Mouse (Mus musculus): ENCODE data around the gene Gm17416.

Gm17416 gene

GRCm38 (mm10) chr2:152569038-152569437 lies at the start of gene Gm17416:
TSS of gene Gm17416 (plus strand) at chr2:152569338.
- no peak for DNase-seq (ENCODE audit: low read depth in 1 of 2, low spot score in 2 of 2)

- no peak for DNase-seq (ENCODE audit: low read depth in 1 of 2, low spot score in 2 of 2)
Observed at GRCm38 (mm10) chr2:152539944-152540710, 29.0 kb upstream of the Gm17416 start, which contains the start of gene Defb29. TSS of gene Defb29 (minus strand) at chr2:152540098.

- DNase-seq (ENCODE audit: low read depth in 1 of 2, low spot score in 2 of 2), result peak; percentile 3 to 16
Observed at GRCm38 (mm10) chr2:152541979-152542378, 27.2 kb upstream of the Gm17416 start.

GRCm38 (mm10) chr2:152542897-152543296 lies 26.2 kb upstream of the Gm17416 start:
- no peak for DNase-seq (ENCODE audit: low read depth in 1 of 2, low spot score in 2 of 2)

GRCm38 (mm10) chr2:152543478-152543877 lies 25.7 kb upstream of the Gm17416 start:
- no peak for DNase-seq (ENCODE audit: low read depth in 1 of 2, low spot score in 2 of 2)

- DNase-seq (ENCODE audit: low read depth in 1 of 2, low spot score in 2 of 2), result no peak
Observed at GRCm38 (mm10) chr2:152544691-152545090, 24.4 kb upstream of the Gm17416 start.

GRCm38 (mm10) chr2:152548124-152548523 lies 21.0 kb upstream of the Gm17416 start:
- DNase-seq (ENCODE audit: low read depth in 1 of 2, low spot score in 2 of 2), result no peak

- no peak for DNase-seq (ENCODE audit: low read depth in 1 of 2, low spot score in 2 of 2)
Observed at GRCm38 (mm10) chr2:152553774-152554423, 15.2 kb upstream of the Gm17416 start.

GRCm38 (mm10) chr2:152556655-152557054 lies 12.5 kb upstream of the Gm17416 start:
- no peak for DNase-seq (ENCODE audit: low read depth in 1 of 2, low spot score in 2 of 2)

GRCm38 (mm10) chr2:152569881-152570280 lies 743 bp downstream of the Gm17416 start:
- no peak for DNase-seq (ENCODE audit: low read depth in 1 of 2, low spot score in 2 of 2)

- DNase-seq (ENCODE audit: low read depth in 1 of 2, low spot score in 2 of 2), result no peak
Observed at GRCm38 (mm10) chr2:152570313-152570712, 1.2 kb downstream of the Gm17416 start.

GRCm38 (mm10) chr2:152572114-152572794 lies 3.1 kb downstream of the Gm17416 start, which contains the start of gene Defb21:
TSS of gene Defb21 (plus strand) at chr2:152572744.
- DNase-seq (ENCODE audit: low read depth in 1 of 2, low spot score in 2 of 2), result no peak

GRCm38 (mm10) chr2:152573484-152573883 lies 4.3 kb downstream of the Gm17416 start:
- DNase-seq (ENCODE audit: low read depth in 1 of 2, low spot score in 2 of 2), result no peak

GRCm38 (mm10) chr2:152580107-152580506 lies 11.0 kb downstream of the Gm17416 start, which contains the start of gene Defb19:
TSS of gene Defb19 (minus strand) at chr2:152580312.
- DNase-seq (ENCODE audit: low read depth in 1 of 2, low spot score in 2 of 2), result no peak

- DNase-seq (ENCODE audit: low read depth in 1 of 2, low spot score in 2 of 2), result no peak
Observed at GRCm38 (mm10) chr2:152580612-152581011, 11.5 kb downstream of the Gm17416 start.

GRCm38 (mm10) chr2:152586926-152587560 lies 17.9 kb downstream of the Gm17416 start:
- DNase-seq (ENCODE audit: low read depth in 1 of 2, low spot score in 2 of 2), result no peak

- DNase-seq (ENCODE audit: low read depth in 1 of 2, low spot score in 2 of 2), result no peak
Observed at GRCm38 (mm10) chr2:152588450-152588849, 19.3 kb downstream of the Gm17416 start.

- no peak for DNase-seq (ENCODE audit: low read depth in 1 of 2, low spot score in 2 of 2)
Observed at GRCm38 (mm10) chr2:152589021-152589420, 19.9 kb downstream of the Gm17416 start.

- no peak for DNase-seq (ENCODE audit: low read depth in 1 of 2, low spot score in 2 of 2)
Observed at GRCm38 (mm10) chr2:152599299-152599698, 30.2 kb downstream of the Gm17416 start, which contains the start of gene Defb45. TSS of gene Defb45 (minus strand) at chr2:152599399.

- no peak for DNase-seq (ENCODE audit: low read depth in 1 of 2, low spot score in 2 of 2)
Observed at GRCm38 (mm10) chr2:152600076-152600475, 30.9 kb downstream of the Gm17416 start.
